Mouse (Mus musculus): ENCODE data around the gene Stpg2.

- TF ChIP-seq CTCF (IDR thresholded peaks at IDR 0.05; ENCODE audit: low read depth, low read length) = no peak
- no peak for TF ChIP-seq POLR2A (IDR thresholded peaks at IDR 0.05; ENCODE audit: borderline replicate concordance, low read depth, low read length)
Observed at GRCm38 (mm10) chr3:139728751-139729150, 523.3 kb downstream of the Stpg2 start.
